Mouse (Mus musculus) stomach, adult 2 months (tissue): ENCODE results near the gene Eif4e1b. TPM values are rescaled to one million over a fixed set of nuclear protein-coding genes. Genes with fewer than 3 reads are reported as not detected.

ENCODE experiments used
- polyA plus RNA-seq: library from polyadenylated mRNA; depleted of rRNA; stranded (reverse); fragments of >200 nt; gene quantifications from 2 replicates; pipeline ENCODE4 v1.2.3, GENCODE M21; 2012; rRNA removed

Eif4e1b gene
- not detected in 2 replicates for polyA plus RNA-seq

DNA sequence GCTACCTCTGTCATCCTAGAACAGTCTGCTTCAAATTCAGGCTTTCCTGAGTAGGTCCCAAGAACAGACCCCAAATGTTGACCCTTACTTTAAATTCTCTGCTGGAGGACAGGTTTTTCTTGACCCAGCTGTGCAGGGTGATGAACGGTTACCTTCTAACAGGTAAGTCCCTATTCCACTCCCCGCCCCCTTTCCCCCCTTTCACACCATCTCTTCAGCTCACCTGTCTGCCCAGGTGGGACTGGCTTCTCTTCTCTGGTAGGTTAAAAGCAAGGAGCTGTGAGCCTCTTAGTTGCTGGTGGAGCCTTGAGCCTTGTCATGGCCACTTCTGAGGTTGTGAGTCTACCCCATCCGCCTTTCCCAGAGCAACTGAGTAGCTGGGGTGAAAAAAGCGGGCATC, at the start of gene Eif4e1b:
Gene Eif4e1b, plus strand, starts transcription at position 301 of the 400 bp plus-strand sequence.

DNA sequence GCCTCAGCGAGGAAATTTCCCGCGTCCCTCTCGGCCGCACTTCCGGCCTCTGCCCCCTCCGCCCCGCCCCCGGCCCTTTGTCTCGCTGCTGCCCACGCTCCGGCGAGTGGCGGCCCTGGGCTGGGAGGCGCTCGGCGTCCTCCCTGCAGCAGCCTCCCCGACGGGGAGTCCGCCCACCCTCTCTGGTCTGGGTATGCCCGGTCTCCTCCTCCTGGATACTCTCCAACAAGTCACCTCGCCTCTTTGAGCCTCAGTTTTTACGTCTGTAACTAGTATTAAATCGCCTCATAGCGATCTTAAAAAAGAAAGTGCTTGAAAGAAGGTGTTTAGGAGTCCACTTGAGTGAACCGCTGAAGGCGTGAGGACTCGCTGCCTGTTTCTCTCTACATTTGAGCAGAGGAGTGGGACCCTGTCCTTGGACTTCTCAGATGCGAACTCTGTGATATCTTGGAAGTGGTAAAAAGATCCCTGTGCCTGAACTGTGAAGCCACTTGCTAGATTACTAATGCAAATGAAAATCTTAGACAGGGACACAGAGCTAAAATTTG, 33.9 kb upstream of the Eif4e1b start, which contains the start of gene Gprin1:
Gene Gprin1, minus strand, starts transcription at position 11 of the 548 bp plus-strand sequence.

DNA sequence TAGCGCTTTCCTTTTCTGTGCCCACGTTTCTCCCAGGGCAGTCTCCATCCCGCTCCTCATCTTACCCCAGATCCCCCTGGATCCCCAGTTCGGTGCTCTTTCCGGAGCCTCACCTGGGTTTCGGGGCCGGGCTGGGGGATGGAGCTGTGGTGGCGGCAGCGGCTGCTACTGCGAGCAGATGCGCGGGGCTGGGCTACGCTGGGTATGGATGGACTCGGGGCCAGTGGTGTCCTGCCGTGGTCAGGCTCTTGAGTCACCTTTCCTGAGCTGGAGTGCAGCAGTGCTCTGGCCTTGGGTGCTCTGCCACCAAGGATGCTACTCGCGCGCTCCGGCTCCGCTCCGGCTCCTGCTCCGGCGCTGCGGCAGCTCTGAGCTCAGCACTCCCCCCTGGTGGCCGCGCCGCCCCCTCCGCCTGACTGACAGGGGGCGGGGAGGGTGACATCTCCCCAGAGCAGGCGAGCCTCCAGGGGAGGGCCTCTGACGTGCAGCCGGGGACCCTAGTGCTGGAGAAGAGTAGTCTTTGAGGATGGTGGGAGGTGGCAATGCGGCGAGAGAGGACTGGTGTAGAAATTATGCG, 17.5 kb upstream of the Eif4e1b start, which contains the start of gene Sncb:
Gene Sncb, minus strand, starts transcription at position 404 of the 577 bp plus-strand sequence.

DNA sequence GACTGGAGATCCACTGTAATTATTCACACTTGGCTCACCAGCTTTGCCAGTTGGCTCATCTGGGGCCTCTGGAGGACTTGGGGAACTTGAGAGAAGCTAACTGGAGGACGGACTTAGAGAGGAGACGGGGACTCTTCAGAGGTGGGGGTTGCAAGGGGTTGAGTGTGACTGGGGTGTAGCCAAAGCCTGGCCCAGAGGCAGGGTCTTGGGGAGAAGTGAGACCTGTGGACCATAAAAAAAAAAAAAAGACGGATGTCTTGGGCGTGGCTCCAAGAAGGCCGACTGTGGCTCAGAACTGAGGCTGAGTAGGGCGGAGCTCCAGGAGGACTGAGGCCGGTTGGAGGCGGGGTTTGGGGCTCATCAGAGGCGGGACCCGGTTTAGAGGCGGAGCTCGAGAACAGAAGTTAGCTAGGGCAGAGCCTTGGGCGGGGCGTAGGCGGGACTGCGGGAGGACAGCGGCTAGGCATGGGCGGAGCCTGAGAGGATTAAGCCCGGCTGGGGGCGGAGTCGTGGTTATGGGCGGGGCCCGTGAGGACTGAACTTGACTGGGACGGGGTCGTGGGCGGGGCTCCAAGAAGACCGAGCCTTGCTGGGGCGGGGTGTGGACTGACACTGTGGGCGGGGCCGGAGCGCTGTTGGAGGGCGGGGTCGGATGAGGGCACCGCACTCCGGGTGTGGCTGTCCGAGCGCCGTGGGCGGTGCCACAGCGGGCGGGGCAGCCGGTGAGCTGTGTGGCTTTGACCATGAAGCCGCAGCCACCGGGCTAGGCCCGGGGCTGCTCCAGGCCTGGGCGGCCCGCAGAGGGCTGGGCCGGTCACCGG, 5.2 kb downstream of the Eif4e1b start, which contains the start of gene Tspan17:
Gene Tspan17, plus strand, starts transcription at position 638 of the 821 bp plus-strand sequence.

Other genes starting within 250 kb of the Eif4e1b start
- gene 4833439L19Rik, start 218.6 kb upstream of the Eif4e1b start, polyA plus RNA-seq, result 45.2 and 45.4 TPM in 2 replicates
- 6.0 and 9.4 TPM in 2 replicates for gene Arl10, start 209.0 kb upstream of the Eif4e1b start, polyA plus RNA-seq
- 1.2 and 1.5 TPM in 2 replicates for gene Nop16, start 193.9 kb upstream of the Eif4e1b start, polyA plus RNA-seq
- 103 and 105 TPM in 2 replicates for gene Higd2a, start 193.8 kb upstream of the Eif4e1b start, polyA plus RNA-seq
- gene Cltb, start 172.7 kb upstream of the Eif4e1b start, polyA plus RNA-seq, result 76.8 and 94.8 TPM in 2 replicates
- gene Faf2, start 162.2 kb upstream of the Eif4e1b start, polyA plus RNA-seq, result 6.0 and 8.2 TPM in 2 replicates
- gene Rnf44, start 90.1 kb upstream of the Eif4e1b start, polyA plus RNA-seq, result 121 and 131 TPM in 2 replicates
- gene Cdhr2, start 82.5 kb upstream of the Eif4e1b start, polyA plus RNA-seq, result 1.3 TPM in 2 replicates
- 0.17 and 0.40 TPM in 2 replicates for gene Gprin1, start 34.1 kb upstream of the Eif4e1b start, polyA plus RNA-seq
- 1.0 and 1.6 TPM in 2 replicates for gene Sncb, start 17.4 kb upstream of the Eif4e1b start, polyA plus RNA-seq
- 7.5 and 9.4 TPM in 2 replicates for gene Tspan17, start 5.4 kb downstream of the Eif4e1b start, polyA plus RNA-seq
- gene Unc5a, start 165.4 kb downstream of the Eif4e1b start, polyA plus RNA-seq, result 3.4 and 3.9 TPM in 2 replicates
- gene Hk3, start 237.4 kb downstream of the Eif4e1b start, polyA plus RNA-seq, result 0.78 and 0.80 TPM in 2 replicates